Mouse (Mus musculus): ENCODE data around the gene Rgs21. TPM values are rescaled to one million over a fixed set of nuclear protein-coding genes. Genes with fewer than 3 reads are reported as not detected.

The Rgs21 gene
- not detected in 2 replicates for polyA plus RNA-seq (2016; fragmentation: Nextera tagmentation; extraction: Ambion mirVana)

DNA sequence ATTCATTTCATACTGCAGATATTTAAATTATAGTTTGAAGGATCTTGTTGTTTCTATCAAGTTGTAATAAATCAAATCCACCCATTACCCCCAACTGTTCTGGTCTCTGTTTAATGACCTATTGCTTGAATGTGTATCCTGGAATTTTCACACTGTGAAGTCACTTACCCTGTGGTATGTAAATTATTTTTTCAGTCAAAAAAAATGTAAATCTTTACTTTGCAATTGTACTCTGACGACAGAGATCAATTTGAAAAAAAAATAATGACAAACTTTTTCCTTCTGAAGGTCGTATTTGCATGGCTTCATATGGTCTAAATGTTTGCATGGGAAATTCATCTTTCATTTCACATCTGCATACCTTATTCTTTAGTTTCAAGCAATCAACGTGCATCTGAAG lies at the start of gene Rgs21:
Rgs21 (minus strand) TSS at position 101 of the 400 bp plus-strand sequence.
- Histone ChIP-seq H3K9me3 (replicated peaks) (no peaks in the 10 kb centered on the region), H3K36me3 (no peaks in the 10 kb centered on the region), H3K4me1 (no peaks in the 10 kb centered on the region), H3K4me3 (no peak within 1 kb of the TSS), H3K27ac (replicated peaks) (no peak within 1 kb of the TSS), H3K27me3 (ENCODE audit: low read depth, poor library complexity, severe bottlenecking) (no peaks in the 10 kb centered on the region)
- no peak for DNase-seq (ENCODE audit: low spot score)
- 74% methylated on average over 3 of the region's 3 CpGs for WGBS

- no peak for DNase-seq (ENCODE audit: low spot score)
- WGBS = 95% methylated on average over 1 of the region's 1 CpGs
- H3K27ac ChIP-seq (replicated peaks) = no peak overlapping the region
- no peaks in the 10 kb centered on the region for H3K9me3 ChIP-seq (replicated peaks)
- no peaks in the 10 kb centered on the region for H3K27me3 ChIP-seq (ENCODE audit: low read depth, poor library complexity, severe bottlenecking)
- H3K4me1 ChIP-seq = no peaks in the 10 kb centered on the region
- no peaks in the 10 kb centered on the region for H3K36me3 ChIP-seq
- H3K4me3 ChIP-seq = no peak overlapping the region
These were observed 36.6 kb upstream of the Rgs21 start for GRCm38 (mm10) chr1:144604071-144604470.

DNA sequence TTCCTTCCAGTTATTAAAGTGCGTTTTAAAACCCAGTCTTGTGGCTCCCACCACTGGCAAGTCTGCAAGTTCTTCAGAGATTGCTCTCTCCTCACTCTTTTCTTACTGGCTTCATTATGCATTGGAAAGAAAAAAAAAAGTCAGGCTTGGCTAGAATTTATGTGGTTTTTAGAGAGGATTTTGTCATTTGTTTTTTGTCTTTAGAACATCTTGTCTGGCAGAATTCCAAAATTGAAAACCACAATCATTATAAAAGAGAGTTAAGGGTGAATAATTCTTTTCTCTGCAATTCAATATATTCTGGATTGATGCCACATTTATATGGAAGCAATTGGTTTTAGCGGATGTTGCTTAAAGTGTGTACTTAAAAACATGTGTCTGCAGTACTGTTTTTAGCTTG lies 35.5 kb upstream of the Rgs21 start:
- H3K4me1 ChIP-seq = no peaks in the 10 kb centered on the region
- H3K9me3 ChIP-seq (replicated peaks) = no peaks in the 10 kb centered on the region
- H3K27ac ChIP-seq (replicated peaks) = no peak overlapping the region
- H3K27me3 ChIP-seq (ENCODE audit: low read depth, poor library complexity, severe bottlenecking) = no peaks in the 10 kb centered on the region
- WGBS = 89% methylated on average over 2 of the region's 2 CpGs
- no peak overlapping the region for H3K4me3 ChIP-seq
- H3K36me3 ChIP-seq = no peaks in the 10 kb centered on the region
- no peak for DNase-seq (ENCODE audit: low spot score)

GRCm38 (mm10) chr1:144579321-144579720 lies 11.9 kb upstream of the Rgs21 start:
- H3K9me3 ChIP-seq (replicated peaks) = no peaks in the 10 kb centered on the region
- H3K4me3 ChIP-seq = no peak overlapping the region
- H3K36me3 ChIP-seq = no peaks in the 10 kb centered on the region
- 79% methylated on average over 1 of the region's 1 CpGs for WGBS
- no peak overlapping the region for H3K27ac ChIP-seq (replicated peaks)
- H3K27me3 ChIP-seq (ENCODE audit: low read depth, poor library complexity, severe bottlenecking) = no peaks in the 10 kb centered on the region
- DNase-seq (ENCODE audit: low spot score) = no peak
- no peaks in the 10 kb centered on the region for H3K4me1 ChIP-seq

DNA sequence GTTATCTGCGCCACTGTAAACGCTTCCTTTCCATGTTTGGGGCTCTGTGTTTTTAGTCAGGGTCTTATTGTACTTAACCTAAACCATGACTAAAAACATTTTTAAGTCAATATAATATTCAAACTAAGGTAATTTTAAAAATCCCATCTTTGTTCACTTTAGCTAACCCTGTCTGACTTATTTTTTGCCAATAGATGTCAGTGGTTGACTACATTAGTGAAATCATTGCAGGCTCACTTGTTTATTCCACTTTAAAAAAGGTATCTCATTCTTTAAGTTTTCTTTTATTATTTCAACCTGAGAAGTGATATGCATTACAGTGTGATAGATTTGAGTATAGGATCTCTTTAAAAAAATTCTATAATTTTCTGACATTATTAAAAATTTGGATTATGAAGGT lies 5.5 kb upstream of the Rgs21 start:
- DNase-seq (ENCODE audit: low spot score) = no peak
- H3K4me1 ChIP-seq = no peaks in the 10 kb centered on the region
- 89% methylated on average over 2 of the region's 2 CpGs for WGBS

DNA sequence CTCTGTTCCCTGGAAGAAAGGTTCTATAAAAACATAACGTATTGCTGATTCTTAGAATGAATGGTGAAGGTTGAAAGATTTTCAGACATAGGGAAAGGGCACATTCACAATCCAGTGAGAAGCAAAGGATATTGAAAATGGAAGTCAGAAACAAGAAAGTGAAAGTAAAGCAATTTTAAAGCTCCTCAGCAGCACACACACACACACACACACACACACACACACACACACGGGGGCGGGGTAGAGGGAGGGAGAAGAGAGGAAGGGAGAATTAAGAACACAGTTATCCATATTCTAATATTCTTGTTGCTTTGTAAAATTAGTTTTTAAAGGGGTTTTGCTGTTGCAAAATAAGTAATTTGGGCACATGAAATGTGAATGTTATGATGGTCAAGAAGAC lies 2.4 kb upstream of the Rgs21 start:
- no peak overlapping the region for H3K27ac ChIP-seq (replicated peaks)
- DNase-seq (ENCODE audit: low spot score) = no peak
- 81% methylated on average over 1 of the region's 3 CpGs for WGBS
- H3K4me3 ChIP-seq = no peak overlapping the region
- no peaks in the 10 kb centered on the region for H3K9me3 ChIP-seq (replicated peaks)
- no peaks in the 10 kb centered on the region for H3K4me1 ChIP-seq
- no peaks in the 10 kb centered on the region for H3K27me3 ChIP-seq (ENCODE audit: low read depth, poor library complexity, severe bottlenecking)
- no peaks in the 10 kb centered on the region for H3K36me3 ChIP-seq

More for the DNA sequence above, 5.5 kb upstream of the Rgs21 start:
- Histone ChIP-seq H3K36me3 (no peaks in the 10 kb centered on the region), H3K27me3 (ENCODE audit: low read depth, poor library complexity, severe bottlenecking) (no peaks in the 10 kb centered on the region), H3K27ac (replicated peaks) (no peak overlapping the region), H3K9me3 (replicated peaks) (no peaks in the 10 kb centered on the region), H3K4me3 (no peak overlapping the region)

GRCm38 (mm10) chr1:144545142-144545541 lies 22.3 kb downstream of the Rgs21 start:
- Histone ChIP-seq H3K36me3 (no peaks in the 10 kb centered on the region), H3K27me3 (ENCODE audit: low read depth, poor library complexity, severe bottlenecking) (no peaks in the 10 kb centered on the region), H3K27ac (replicated peaks) (no peak overlapping the region), H3K4me3 (no peak overlapping the region), H3K9me3 (replicated peaks) (no peaks in the 10 kb centered on the region), H3K4me1 (no peaks in the 10 kb centered on the region)
- DNase-seq (ENCODE audit: low spot score) = no peak
- WGBS = 80% methylated on average over 4 of the region's 4 CpGs

DNA sequence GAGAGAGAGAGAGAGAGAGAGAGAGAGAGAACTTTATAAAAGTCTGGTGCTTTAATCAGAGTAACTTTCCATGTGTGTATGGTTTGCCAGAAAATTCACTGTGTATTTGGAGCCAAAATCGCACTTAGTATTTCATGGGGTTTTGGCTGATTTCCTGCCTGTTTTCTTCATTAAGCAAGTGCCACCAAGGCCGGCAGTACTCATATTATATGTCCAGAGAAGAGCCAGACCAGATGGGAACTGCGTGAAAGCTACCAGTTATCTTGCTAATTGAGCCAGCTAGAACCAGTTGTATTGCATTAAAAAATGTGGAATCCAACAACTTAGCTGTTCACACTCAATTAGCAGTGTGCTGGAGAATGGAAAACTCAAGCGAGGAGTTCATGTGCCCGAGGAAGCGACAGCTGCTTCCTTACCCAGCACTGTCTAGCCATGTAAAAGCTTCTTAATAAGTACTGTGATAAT lies 22.9 kb downstream of the Rgs21 start:
- no peaks in the 10 kb centered on the region for H3K9me3 ChIP-seq (replicated peaks)
- H3K4me3 ChIP-seq = no peak overlapping the region
- H3K36me3 ChIP-seq = no peaks in the 10 kb centered on the region
- H3K4me1 ChIP-seq = no peaks in the 10 kb centered on the region
- no peaks in the 10 kb centered on the region for H3K27me3 ChIP-seq (ENCODE audit: low read depth, poor library complexity, severe bottlenecking)
- DNase-seq (ENCODE audit: low spot score) = no peak
- no peak overlapping the region for H3K27ac ChIP-seq (replicated peaks)
- WGBS = 87% methylated on average over 6 of the region's 6 CpGs

- no peak overlapping the region for H3K27ac ChIP-seq (replicated peaks)
- no peaks in the 10 kb centered on the region for H3K36me3 ChIP-seq
- WGBS = 95% methylated on average over 1 of the region's 1 CpGs
- no peaks in the 10 kb centered on the region for H3K9me3 ChIP-seq (replicated peaks)
- H3K4me3 ChIP-seq = no peak overlapping the region
- no peak for DNase-seq (ENCODE audit: low spot score)
- H3K27me3 ChIP-seq (ENCODE audit: low read depth, poor library complexity, severe bottlenecking) = no peaks in the 10 kb centered on the region
- no peaks in the 10 kb centered on the region for H3K4me1 ChIP-seq
These were observed 35.7 kb downstream of the Rgs21 start for GRCm38 (mm10) chr1:144531746-144532145.

- H3K36me3 ChIP-seq = no peaks in the 10 kb centered on the region
- no peak for DNase-seq (ENCODE audit: low spot score)
These were observed 49.5 kb downstream of the Rgs21 start for GRCm38 (mm10) chr1:144517878-144518426.

DNA sequence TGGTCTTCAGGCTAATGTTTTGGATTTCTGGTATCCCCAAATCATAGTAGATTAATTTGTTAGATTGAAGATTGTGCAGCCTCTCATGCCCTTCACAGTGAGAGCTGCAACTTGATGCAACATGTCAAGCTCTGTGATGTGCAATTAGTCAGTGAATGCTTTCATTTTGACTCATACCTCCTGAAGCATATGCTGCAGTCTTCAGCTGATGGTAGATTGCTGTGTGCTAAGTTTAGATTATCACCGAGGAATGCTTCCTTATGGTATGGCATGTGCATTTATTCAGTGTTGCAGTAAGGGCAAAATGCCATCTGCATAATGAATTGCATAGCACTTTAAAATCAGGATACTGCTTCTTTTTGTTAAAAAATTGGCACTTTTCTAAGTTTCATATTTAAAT lies 65.2 kb downstream of the Rgs21 start:
- no peak for DNase-seq (ENCODE audit: low spot score)
- Histone ChIP-seq H3K36me3 (no peaks in the 10 kb centered on the region), H3K27ac (replicated peaks) (no peak overlapping the region), H3K4me3 (no peak overlapping the region), H3K4me1 (no peaks in the 10 kb centered on the region), H3K9me3 (replicated peaks) (no peaks in the 10 kb centered on the region), H3K27me3 (ENCODE audit: low read depth, poor library complexity, severe bottlenecking) (no peaks in the 10 kb centered on the region)
- WGBS = 83% methylated on average over 1 of the region's 1 CpGs

More at GRCm38 (mm10) chr1:144517878-144518426, 49.5 kb downstream of the Rgs21 start:
- Histone ChIP-seq H3K27me3 (ENCODE audit: low read depth, poor library complexity, severe bottlenecking) (no peaks in the 10 kb centered on the region), H3K4me1 (no peaks in the 10 kb centered on the region), H3K27ac (replicated peaks) (no peak overlapping the region), H3K4me3 (no peak overlapping the region), H3K9me3 (replicated peaks) (no peaks in the 10 kb centered on the region)
- WGBS = 85% methylated on average over 5 of the region's 5 CpGs

- Histone ChIP-seq H3K36me3 (no peaks in the 10 kb centered on the region), H3K27ac (replicated peaks) (no peak overlapping the region), H3K4me1 (no peaks in the 10 kb centered on the region), H3K4me3 (no peak overlapping the region), H3K9me3 (replicated peaks) (no peaks in the 10 kb centered on the region), H3K27me3 (ENCODE audit: low read depth, poor library complexity, severe bottlenecking) (no peaks in the 10 kb centered on the region)
- 86% methylated on average over 4 of the region's 4 CpGs for WGBS
- DNase-seq (ENCODE audit: low spot score) = no peak
These were observed 67.0 kb downstream of the Rgs21 start for GRCm38 (mm10) chr1:144500423-144500822.

DNA sequence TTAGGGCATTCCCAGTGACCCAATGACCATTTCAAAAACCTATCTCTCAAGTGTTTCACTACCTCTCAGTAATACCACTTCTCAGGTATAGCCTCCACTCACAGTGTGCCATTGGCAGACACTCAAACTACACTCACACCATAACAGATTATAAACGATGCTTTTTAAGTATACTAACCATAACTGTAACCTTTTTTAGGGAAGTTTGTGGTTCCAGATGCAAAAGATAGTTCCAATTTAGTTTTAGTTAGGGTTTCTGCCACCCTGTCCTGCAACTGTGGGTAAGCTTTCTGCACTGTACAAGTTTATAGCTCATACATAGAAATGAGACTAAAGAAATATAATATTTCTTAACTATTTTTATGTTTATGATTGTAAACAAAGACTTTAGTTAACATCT lies 67.7 kb downstream of the Rgs21 start:
- no peaks in the 10 kb centered on the region for H3K4me1 ChIP-seq
- H3K4me3 ChIP-seq = no peak overlapping the region
- H3K27me3 ChIP-seq (ENCODE audit: low read depth, poor library complexity, severe bottlenecking) = no peaks in the 10 kb centered on the region
- no peak for DNase-seq (ENCODE audit: low spot score)
- no peak overlapping the region for H3K27ac ChIP-seq (replicated peaks)
- WGBS = 85% methylated on average over 1 of the region's 1 CpGs
- no peaks in the 10 kb centered on the region for H3K36me3 ChIP-seq
- H3K9me3 ChIP-seq (replicated peaks) = no peaks in the 10 kb centered on the region

- Histone ChIP-seq H3K36me3 (no peaks in the 10 kb centered on the region), H3K4me3 (no peak overlapping the region), H3K27me3 (ENCODE audit: low read depth, poor library complexity, severe bottlenecking) (no peaks in the 10 kb centered on the region), H3K27ac (replicated peaks) (no peak overlapping the region), H3K4me1 (no peaks in the 10 kb centered on the region), H3K9me3 (replicated peaks) (no peaks in the 10 kb centered on the region)
- no peak for DNase-seq (ENCODE audit: low spot score)
These were observed 68.7 kb downstream of the Rgs21 start for GRCm38 (mm10) chr1:144498725-144499124.

All from midbrain, embryonic 10.5 days (tissue).